Mouse (Mus musculus): ENCODE data around the gene Luc7l. TPM values are rescaled to one million over a fixed set of nuclear protein-coding genes. Genes with fewer than 3 reads are reported as not detected.

Luc7l gene
- polyA plus RNA-seq (2012; rRNA removed), result 72.2 and 81.6 TPM in 2 replicates

- peak; percentile 92 to 98 for DNase-seq (ENCODE audit: extremely low spot score in 1 of 2, low spot score in 1 of 2)
Observed at GRCm38 (mm10) chr17:26252539-26253251, at the start of gene Luc7l. Gene Luc7l, plus strand, starts transcription at chr17:26252896.

- DNase-seq (ENCODE audit: extremely low spot score in 1 of 2, low spot score in 1 of 2), result peak; percentile 53 to 76
Observed at GRCm38 (mm10) chr17:26203321-26203811, 49.3 kb upstream of the Luc7l start.

GRCm38 (mm10) chr17:26204766-26205165 lies 47.9 kb upstream of the Luc7l start:
- DNase-seq (ENCODE audit: extremely low spot score in 1 of 2, low spot score in 1 of 2), result no peak

- DNase-seq (ENCODE audit: extremely low spot score in 1 of 2, low spot score in 1 of 2), result no peak
Observed at GRCm38 (mm10) chr17:26206392-26206791, 46.3 kb upstream of the Luc7l start.

GRCm38 (mm10) chr17:26207686-26208085 lies 45.0 kb upstream of the Luc7l start, which contains the start of gene Arhgdig:
Gene Arhgdig, minus strand, starts transcription at chr17:26207786.
- no peak for DNase-seq (ENCODE audit: extremely low spot score in 1 of 2, low spot score in 1 of 2)

- DNase-seq (ENCODE audit: extremely low spot score in 1 of 2, low spot score in 1 of 2), result no peak
Observed at GRCm38 (mm10) chr17:26212241-26212640, 40.5 kb upstream of the Luc7l start.

- DNase-seq (ENCODE audit: extremely low spot score in 1 of 2, low spot score in 1 of 2), result no peak
Observed at GRCm38 (mm10) chr17:26212681-26213080, 40.0 kb upstream of the Luc7l start.

GRCm38 (mm10) chr17:26221508-26221907 lies 31.2 kb upstream of the Luc7l start:
- DNase-seq (ENCODE audit: extremely low spot score in 1 of 2, low spot score in 1 of 2), result no peak

- no peak for DNase-seq (ENCODE audit: extremely low spot score in 1 of 2, low spot score in 1 of 2)
Observed at GRCm38 (mm10) chr17:26225150-26225549, 27.5 kb upstream of the Luc7l start.

GRCm38 (mm10) chr17:26229776-26230175 lies 22.9 kb upstream of the Luc7l start:
- no peak for DNase-seq (ENCODE audit: extremely low spot score in 1 of 2, low spot score in 1 of 2)

GRCm38 (mm10) chr17:26231156-26231555 lies 21.5 kb upstream of the Luc7l start:
- no peak for DNase-seq (ENCODE audit: extremely low spot score in 1 of 2, low spot score in 1 of 2)

GRCm38 (mm10) chr17:26232863-26233262 lies 19.8 kb upstream of the Luc7l start:
- no peak for DNase-seq (ENCODE audit: extremely low spot score in 1 of 2, low spot score in 1 of 2)

GRCm38 (mm10) chr17:26234386-26234785 lies 18.3 kb upstream of the Luc7l start:
- DNase-seq (ENCODE audit: extremely low spot score in 1 of 2, low spot score in 1 of 2), result no peak

- no peak for DNase-seq (ENCODE audit: extremely low spot score in 1 of 2, low spot score in 1 of 2)
Observed at GRCm38 (mm10) chr17:26235077-26235815, 17.4 kb upstream of the Luc7l start.

GRCm38 (mm10) chr17:26237667-26238066 lies 15.0 kb upstream of the Luc7l start:
- DNase-seq (ENCODE audit: extremely low spot score in 1 of 2, low spot score in 1 of 2), result no peak

GRCm38 (mm10) chr17:26239551-26239950 lies 13.1 kb upstream of the Luc7l start:
- no peak for DNase-seq (ENCODE audit: extremely low spot score in 1 of 2, low spot score in 1 of 2)

- no peak for DNase-seq (ENCODE audit: extremely low spot score in 1 of 2, low spot score in 1 of 2)
Observed at GRCm38 (mm10) chr17:26240120-26240790, 12.4 kb upstream of the Luc7l start.

- DNase-seq (ENCODE audit: extremely low spot score in 1 of 2, low spot score in 1 of 2), result peak in 1 of 2 experiments; percentile 38
Observed at GRCm38 (mm10) chr17:26240990-26241389, 11.7 kb upstream of the Luc7l start.

- DNase-seq (ENCODE audit: extremely low spot score in 1 of 2, low spot score in 1 of 2), result peak in 1 of 2 experiments; percentile 63
Observed at GRCm38 (mm10) chr17:26243471-26244100, 9.1 kb upstream of the Luc7l start.

GRCm38 (mm10) chr17:26244101-26244841 lies 8.4 kb upstream of the Luc7l start, which contains the start of gene Fam234a:
Gene Fam234a, minus strand, starts transcription at chr17:26244242.
- DNase-seq (ENCODE audit: extremely low spot score in 1 of 2, low spot score in 1 of 2), result peak; percentile 88 to 92
